Mouse (Mus musculus) natural killer cell, adult 2 months (primary cell): Measurements from ENCODE around the gene Fam227b.

ENCODE experiments used
- DNase-seq, 2 experiments: peaks; one replicate each; pipeline ENCODE4 v3.0.0; 2022; ENCODE audit warnings: low spot score in 2 of 2

The Fam227b gene

GRCm38 (mm10) chr2:126151855-126152571, at the start of gene Fam227b, which contains the start of gene Dtwd1:
Gene Fam227b (minus strand): TSS chr2:126152004.
Gene Dtwd1 (plus strand): TSS chr2:126152141.
- peak; percentile 94 to 97 for DNase-seq

DNA sequence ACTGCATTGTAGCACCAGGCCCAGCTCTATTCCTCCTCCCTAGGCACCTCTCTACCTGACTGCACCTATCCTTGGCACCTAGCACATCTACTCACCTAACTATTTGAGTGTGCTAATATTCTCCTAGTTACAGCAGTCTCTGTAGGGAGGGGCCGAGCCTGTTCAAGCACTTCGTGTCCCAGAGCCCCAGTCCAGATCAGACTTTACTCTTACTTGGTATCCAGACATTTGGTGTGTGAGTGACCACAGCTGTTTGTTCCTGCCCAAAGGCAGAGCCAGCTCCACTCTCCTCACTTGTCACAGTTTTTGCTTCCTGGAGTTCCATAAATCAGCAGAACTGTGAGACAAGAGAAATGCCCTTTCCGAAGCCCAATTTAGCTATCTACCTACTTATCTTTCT, 47.2 kb upstream of the Fam227b start:
- DNase-seq, result no peak

DNA sequence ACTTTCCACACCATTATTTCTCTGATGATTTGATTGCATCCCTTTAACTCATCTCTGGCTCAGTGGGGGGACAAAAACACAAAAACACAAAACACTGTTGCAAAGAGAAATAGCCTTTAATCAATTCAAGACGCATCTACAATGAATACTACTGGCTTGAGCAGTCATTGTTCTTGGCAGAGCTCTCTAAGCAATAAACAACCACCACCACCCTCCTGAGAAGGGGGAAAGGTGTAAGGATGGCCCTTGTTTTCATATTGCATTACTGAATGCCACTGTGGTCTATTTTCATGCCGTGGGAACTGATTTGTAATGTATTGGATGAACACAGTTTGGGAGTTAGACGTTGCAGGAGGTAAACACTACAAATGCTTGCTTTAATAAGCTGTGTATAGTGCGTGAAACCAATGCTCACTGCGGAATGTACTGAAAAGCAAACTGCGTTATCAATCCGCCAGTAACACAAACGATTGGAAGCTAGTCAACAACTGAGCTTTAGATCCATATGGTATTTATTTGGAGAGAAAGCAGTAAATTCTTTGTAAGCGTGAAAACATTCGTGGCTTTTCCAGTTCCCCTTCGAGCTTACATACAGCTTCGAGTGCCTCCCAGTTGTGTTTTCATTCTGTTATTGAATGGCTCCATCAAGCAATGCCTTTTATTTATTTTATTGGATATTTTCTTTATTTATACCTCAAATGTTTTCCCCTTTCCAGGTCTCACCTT, 44.0 kb upstream of the Fam227b start:
- no peak for DNase-seq

DNA sequence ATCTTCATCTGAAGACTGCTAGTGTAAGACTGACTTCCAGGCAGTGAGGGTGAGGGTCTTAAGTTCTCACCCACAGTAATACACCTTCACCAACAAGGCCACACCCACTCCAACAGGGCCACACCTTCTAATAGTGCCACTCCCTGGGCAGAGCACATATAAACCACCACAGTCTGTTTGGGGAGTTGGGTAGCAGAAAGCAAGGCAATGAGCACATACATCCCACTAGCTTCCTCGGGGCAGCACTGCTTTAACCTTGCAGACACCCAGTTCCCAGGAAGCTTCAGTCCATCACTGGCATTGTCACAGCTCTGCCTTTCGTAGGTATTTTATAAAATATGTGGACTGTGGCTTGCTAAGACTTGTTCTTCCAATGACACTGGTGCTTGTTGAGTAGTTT, 40.3 kb upstream of the Fam227b start:
- no peak for DNase-seq

- no peak for DNase-seq
These were observed 39.5 kb upstream of the Fam227b start for GRCm38 (mm10) chr2:126191306-126191705.

GRCm38 (mm10) chr2:126171427-126171826, 19.6 kb upstream of the Fam227b start:
- DNase-seq, result no peak

DNA sequence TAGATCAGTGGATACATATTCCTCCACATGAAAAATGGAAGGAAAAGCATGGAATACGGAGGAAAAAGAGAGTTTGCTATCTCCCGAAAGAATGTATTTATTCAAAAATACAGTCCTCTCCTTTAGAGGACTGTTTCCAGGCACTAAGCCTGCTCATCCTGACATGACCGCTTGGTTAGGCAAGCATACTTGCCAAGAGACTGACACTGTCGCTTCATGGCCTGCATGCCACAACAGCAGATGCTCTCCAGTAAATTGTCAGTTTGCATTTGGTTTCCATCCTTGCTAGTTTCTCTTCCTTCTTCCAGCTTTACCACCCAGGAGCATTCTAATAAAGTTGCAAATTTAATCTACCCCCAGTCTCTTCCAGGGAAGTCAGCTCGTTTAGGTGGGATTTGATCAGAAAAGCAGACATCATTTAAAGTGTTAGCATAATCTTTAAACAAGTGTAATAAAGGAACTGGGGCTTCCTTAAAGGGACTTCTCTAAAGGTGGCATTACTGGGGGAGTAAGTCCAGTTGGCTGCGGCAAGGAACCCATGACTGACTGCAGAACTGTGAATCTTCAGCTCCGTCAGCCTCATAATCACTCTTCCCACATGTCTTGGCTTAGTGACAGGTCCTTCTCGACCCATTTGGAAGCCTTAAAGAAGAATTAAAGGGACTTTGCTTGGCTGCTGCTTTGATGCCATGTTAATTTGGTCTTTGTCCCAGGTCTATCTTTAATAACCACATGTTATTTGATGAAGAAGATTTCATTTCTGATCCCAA, 15.2 kb upstream of the Fam227b start:
- DNase-seq, result no peak

DNA sequence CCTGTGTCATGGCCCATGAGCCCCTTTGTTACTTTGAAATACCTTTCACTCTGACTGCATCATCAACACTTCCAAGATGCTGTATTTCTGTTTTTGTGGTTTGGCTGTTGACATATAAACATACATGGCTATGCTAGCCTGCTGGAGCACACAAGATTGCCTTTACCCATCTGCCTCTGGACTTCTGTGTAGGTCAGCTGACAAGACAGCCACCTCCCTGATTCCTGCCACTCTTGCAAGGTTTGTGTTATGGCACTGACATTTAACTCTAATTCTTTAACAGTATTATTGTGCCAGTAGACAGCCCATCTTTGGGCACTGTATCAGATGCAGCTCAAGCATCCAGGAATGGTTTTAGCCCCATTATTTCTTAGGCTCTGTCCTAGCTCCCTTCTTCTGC, 14.5 kb upstream of the Fam227b start:
- no peak for DNase-seq

DNA sequence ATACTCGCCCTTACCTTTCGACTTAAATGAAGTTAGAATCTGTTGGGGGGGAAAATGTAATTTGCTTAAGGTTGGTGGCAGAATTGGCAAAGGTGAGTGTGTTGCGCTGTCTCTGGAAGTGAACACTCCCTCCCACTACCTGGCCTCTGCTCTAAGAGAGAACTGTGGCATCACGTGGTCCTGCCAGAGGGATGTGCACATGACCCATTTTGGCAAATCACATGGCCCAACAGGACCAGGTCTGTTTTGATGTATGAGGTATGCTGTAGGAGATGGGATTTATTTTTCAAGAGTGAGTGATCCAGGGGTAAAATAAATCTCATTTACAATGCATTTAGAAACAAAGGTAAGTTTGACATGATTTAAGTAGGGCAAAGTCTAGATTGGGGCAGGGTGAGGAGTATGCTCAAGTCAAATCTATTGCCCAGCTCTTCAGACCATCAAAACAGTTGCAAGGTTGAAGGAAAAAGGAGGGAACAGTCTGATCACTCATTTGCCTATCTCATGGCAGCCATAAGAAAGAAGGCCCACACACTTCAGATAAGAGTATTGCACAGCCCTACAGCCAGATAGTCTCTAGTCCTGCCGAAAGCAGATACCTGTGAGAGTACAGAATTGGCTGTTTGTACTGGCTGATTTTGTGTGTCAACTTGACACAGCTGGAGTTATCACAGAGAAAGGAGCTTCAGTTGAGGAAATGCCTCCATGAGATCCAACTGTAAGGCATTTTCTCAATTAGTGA, 13.6 kb upstream of the Fam227b start:
- no peak for DNase-seq

GRCm38 (mm10) chr2:126147723-126148122, 4.1 kb downstream of the Fam227b start:
- peak in 1 of 2 experiments; percentile 11 for DNase-seq

- no peak for DNase-seq
These were observed 57.2 kb downstream of the Fam227b start for GRCm38 (mm10) chr2:126094616-126095015.

DNA sequence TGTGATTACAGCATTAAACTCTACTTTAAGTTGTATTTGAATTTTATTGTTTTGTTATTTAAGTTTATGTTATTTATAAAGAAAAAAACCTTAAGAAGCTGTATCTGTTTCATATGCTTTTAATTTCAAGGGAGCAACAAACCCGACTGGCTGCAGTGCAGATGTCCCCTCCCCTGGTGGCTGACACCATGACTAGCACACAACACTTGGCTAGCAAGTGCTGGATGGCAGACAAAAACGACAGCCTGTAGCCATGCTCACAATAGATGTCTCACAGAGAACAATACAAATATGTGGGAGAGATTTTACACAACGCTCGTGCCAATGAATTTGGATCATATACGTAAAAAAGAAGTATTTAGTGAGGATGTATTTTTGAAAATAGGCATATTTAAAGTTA, 61.4 kb downstream of the Fam227b start:
- no peak for DNase-seq

DNA sequence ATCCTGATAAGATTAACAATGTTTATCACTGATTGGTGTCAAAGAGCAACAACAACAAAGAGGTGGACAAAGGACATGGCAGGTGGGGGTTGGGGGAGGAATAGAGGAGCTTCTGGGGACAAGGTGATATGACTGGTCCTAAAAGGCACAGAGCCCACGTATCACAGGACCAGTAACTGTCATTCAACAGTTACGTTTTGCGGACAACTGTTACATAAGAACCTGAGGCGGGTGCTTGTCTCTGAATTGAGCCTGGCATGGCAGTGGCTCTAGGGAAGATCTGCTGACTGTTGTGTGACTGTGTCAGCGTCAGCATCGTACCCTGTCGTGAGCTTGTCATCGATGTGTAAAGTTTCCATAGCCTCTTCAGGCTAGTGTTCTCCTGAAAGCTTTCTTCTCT, 65.6 kb downstream of the Fam227b start:
- DNase-seq, result no peak

- no peak for DNase-seq
These were observed 67.5 kb downstream of the Fam227b start for GRCm38 (mm10) chr2:126084326-126084725.

GRCm38 (mm10) chr2:126079086-126079485, 72.7 kb downstream of the Fam227b start:
- no peak for DNase-seq

DNA sequence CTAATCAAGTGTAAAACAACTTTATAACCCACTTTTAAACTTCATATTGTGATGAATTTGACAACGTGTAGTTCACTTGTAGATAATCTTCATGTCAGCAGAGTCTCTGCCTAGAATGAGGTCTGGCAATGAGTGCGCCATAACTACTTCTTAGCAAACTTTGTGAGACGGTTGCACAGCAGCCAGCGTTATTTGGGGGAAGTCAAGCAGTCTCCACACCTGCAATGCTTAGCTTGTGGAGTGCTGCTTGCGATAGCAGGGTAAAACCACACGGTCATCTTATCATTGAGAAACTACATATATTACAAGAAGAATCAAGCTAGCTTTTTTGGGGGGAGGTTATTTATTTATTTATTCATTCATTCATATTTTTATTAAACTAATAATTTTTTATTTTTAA, 75.3 kb downstream of the Fam227b start:
- DNase-seq, result no peak

- DNase-seq, result no peak
These were observed 78.1 kb downstream of the Fam227b start for GRCm38 (mm10) chr2:126073744-126074143.

GRCm38 (mm10) chr2:126069740-126070139, 82.1 kb downstream of the Fam227b start:
- no peak for DNase-seq

- no peak for DNase-seq
These were observed 86.4 kb downstream of the Fam227b start for GRCm38 (mm10) chr2:126065303-126065856.

GRCm38 (mm10) chr2:126064814-126065213, 87.0 kb downstream of the Fam227b start:
- DNase-seq, result no peak

GRCm38 (mm10) chr2:126062876-126063275, 88.9 kb downstream of the Fam227b start:
- no peak for DNase-seq
